Mouse (Mus musculus) midbrain, embryonic 16.5 days (tissue): ENCODE results near the gene Asap3. TPM values are rescaled to one million over a fixed set of nuclear protein-coding genes. Genes with fewer than 3 reads are reported as not detected.
A peak's percentile ranks its signal among the peaks of the same experiment; 100 is the strongest.

ENCODE experiments used
- ATAC-seq: fragments of 200-750 bp; cut with Nextera tagmentation; 2 replicates; pipeline ENCODE4 v1.8.0; 2017; ENCODE audit warnings: moderate TSS enrichment
- H3K27ac ChIP-seq: fragments of 300-500 bp; sonication (generic); 2 replicates; pipeline ENCODE4 v1.5.1; 2014; ENCODE audit warnings: mild to moderate bottlenecking, low read length, mixed read lengths
- H3K27me3 ChIP-seq: fragments of 300-500 bp; sonication (generic); 2 replicates; pipeline ENCODE4 v1.6.1; 2014; ENCODE audit warnings: low read depth, low read length, mixed read lengths; ENCODE audit not compliant: control insufficient read depth, insufficient read depth
- H3K36me3 ChIP-seq: fragments of 300-500 bp; sonication (generic); 2 replicates; pipeline ENCODE4 v1.6.1; 2014; ENCODE audit warnings: mild to moderate bottlenecking, low read length, moderate library complexity, mixed read lengths; ENCODE audit not compliant: control insufficient read depth, insufficient read depth
- H3K4me1 ChIP-seq: fragments of 300-500 bp; sonication (generic); 2 replicates; pipeline ENCODE4 v1.6.1; 2014; ENCODE audit warnings: mild to moderate bottlenecking, low read length, mixed read lengths; ENCODE audit not compliant: control insufficient read depth, insufficient read depth
- H3K4me2 ChIP-seq: fragments of 300-500 bp; sonication (generic); 2 replicates; pipeline ENCODE4 v1.6.1; 2014; ENCODE audit warnings: mild to moderate bottlenecking, low read length, mixed read lengths
- H3K4me3 ChIP-seq: fragments of 300-500 bp; sonication (generic); 2 replicates; pipeline ENCODE4 v1.5.1; 2014; ENCODE audit warnings: low read depth, mild to moderate bottlenecking, low read length, moderate library complexity, mixed read lengths
- H3K9ac ChIP-seq: fragments of 300-500 bp; sonication (generic); 2 replicates; pipeline ENCODE4 v1.6.1; 2014; ENCODE audit warnings: low read depth, low read length, mixed read lengths
- H3K9me3 ChIP-seq: fragments of 300-500 bp; sonication (generic); replicated peaks from 2 replicates; pipeline ENCODE4 v1.6.1; 2014; ENCODE audit warnings: mild to moderate bottlenecking, low read length, mixed read lengths; ENCODE audit not compliant: control insufficient read depth, poor library complexity, severe bottlenecking
- WGBS: fragments of 180-500 bp; shearing (Covaris S2); extraction: QIAGEN DNeasy Blood & Tissue Kit; methylation state at CpG from one replicate; pipeline ENCODE4 v1.1.7; 2014; 5-methylcytosine and 5-hydroxymethylcytosine counted together
- polyA plus RNA-seq: library from polyadenylated mRNA; unstranded; fragments of >200 nt; fragmentation: Nextera tagmentation; extraction: Ambion mirVana; gene quantifications from 2 replicates; pipeline ENCODE4 v1.2.1, GENCODE M21; 2015

Gene Asap3
- polyA plus RNA-seq, 1 experiment from 2014 or later, result 5.1 TPM

- Histone ChIP-seq H3K4me1 (peaks cover 10% of the 10 kb centered on the region), H3K36me3 (no peaks in the 10 kb centered on the region), H3K4me3 (peak overlapping the region; percentile 63), H3K9me3 (no peaks in the 10 kb centered on the region), H3K27ac (no peak overlapping the region), H3K4me2 (peak overlapping the region; percentile 98), H3K27me3 (no peaks in the 10 kb centered on the region), H3K9ac (peak overlapping the region; percentile 77)
- WGBS, result 7% methylated on average over 6 of the region's 6 CpGs
- ATAC-seq, result no peak
Observed at GRCm38 (mm10) chr4:136206943-136207342, 778 bp downstream of the Asap3 start.

GRCm38 (mm10) chr4:136210931-136211330 is 4.8 kb downstream of the Asap3 start:
- 87% methylated on average over 9 of the region's 9 CpGs for WGBS
- Histone ChIP-seq H3K36me3 (no peaks in the 10 kb centered on the region), H3K4me3 (no peak overlapping the region), H3K27ac (no peak overlapping the region), H3K4me1 (peaks cover 10% of the 10 kb centered on the region), H3K4me2 (no peak overlapping the region), H3K9ac (no peak overlapping the region), H3K27me3 (no peaks in the 10 kb centered on the region), H3K9me3 (no peaks in the 10 kb centered on the region)
- ATAC-seq, result no peak

GRCm38 (mm10) chr4:136213629-136214028 is 7.5 kb downstream of the Asap3 start:
- H3K36me3 ChIP-seq, result no peaks in the 10 kb centered on the region
- 75% methylated on average over 7 of the region's 7 CpGs for WGBS
- no peak for ATAC-seq
- H3K4me2 ChIP-seq, result no peak overlapping the region
- H3K9ac ChIP-seq, result no peak overlapping the region
- no peak overlapping the region for H3K4me3 ChIP-seq
- peaks cover 5% of the 10 kb centered on the region; the same call in 1 of the 2 replicates for H3K4me1 ChIP-seq
- H3K27me3 ChIP-seq, result no peaks in the 10 kb centered on the region
- no peaks in the 10 kb centered on the region for H3K9me3 ChIP-seq
- H3K27ac ChIP-seq, result no peak overlapping the region

GRCm38 (mm10) chr4:136214828-136215227 is 8.7 kb downstream of the Asap3 start:
- Histone ChIP-seq H3K36me3 (no peaks in the 10 kb centered on the region), H3K27me3 (peaks cover 3% of the 10 kb centered on the region; the same call in 1 of the 2 replicates), H3K9ac (no peak overlapping the region), H3K4me3 (no peak overlapping the region), H3K4me1 (peaks cover 5% of the 10 kb centered on the region; the same call in 1 of the 2 replicates), H3K9me3 (no peaks in the 10 kb centered on the region), H3K4me2 (no peak overlapping the region), H3K27ac (no peak overlapping the region)
- ATAC-seq, result no peak
- 87% methylated on average over 8 of the region's 8 CpGs for WGBS

- ATAC-seq, result no peak
- no peak overlapping the region for H3K4me2 ChIP-seq
- H3K4me1 ChIP-seq, result peaks cover 5% of the 10 kb centered on the region; the same call in 1 of the 2 replicates
- no peaks in the 10 kb centered on the region for H3K36me3 ChIP-seq
- 77% methylated on average over 8 of the region's 8 CpGs for WGBS
- H3K9me3 ChIP-seq, result no peaks in the 10 kb centered on the region
- H3K9ac ChIP-seq, result no peak overlapping the region
- H3K27me3 ChIP-seq, result peaks cover 3% of the 10 kb centered on the region; the same call in 1 of the 2 replicates
- no peak overlapping the region for H3K27ac ChIP-seq
- no peak overlapping the region for H3K4me3 ChIP-seq
Observed at GRCm38 (mm10) chr4:136215576-136215975, 9.4 kb downstream of the Asap3 start.

- H3K27ac ChIP-seq, result no peak overlapping the region
- H3K4me2 ChIP-seq, result no peak overlapping the region
- WGBS, result 68% methylated on average over 10 of the region's 10 CpGs
- H3K36me3 ChIP-seq, result no peaks in the 10 kb centered on the region
- no peak overlapping the region for H3K9ac ChIP-seq
- no peaks in the 10 kb centered on the region for H3K9me3 ChIP-seq
- H3K4me1 ChIP-seq, result peaks cover 5% of the 10 kb centered on the region; the same call in 1 of the 2 replicates
- ATAC-seq, result no peak
- no peak overlapping the region for H3K4me3 ChIP-seq
- H3K27me3 ChIP-seq, result peaks cover 3% of the 10 kb centered on the region; the same call in 1 of the 2 replicates
Observed at GRCm38 (mm10) chr4:136217063-136217462, 10.9 kb downstream of the Asap3 start.

GRCm38 (mm10) chr4:136218595-136219214 is 12.5 kb downstream of the Asap3 start:
- Histone ChIP-seq H3K9me3 (no peaks in the 10 kb centered on the region), H3K36me3 (no peaks in the 10 kb centered on the region), H3K4me1 (peaks cover 11% of the 10 kb centered on the region), H3K4me3 (no peak overlapping the region), H3K27ac (peak overlapping the region; percentile 50), H3K4me2 (peak overlapping the region; percentile 10; the same call in 1 of the 2 replicates), H3K9ac (peak overlapping the region; percentile 28), H3K27me3 (peaks cover 3% of the 10 kb centered on the region; the same call in 1 of the 2 replicates)
- peak; percentile 32; the same call in 1 of the 2 replicates for ATAC-seq
- WGBS, result 9% methylated on average over 18 of the region's 18 CpGs

- Histone ChIP-seq H3K27ac (no peak overlapping the region), H3K9me3 (no peaks in the 10 kb centered on the region), H3K4me1 (peaks cover 17% of the 10 kb centered on the region), H3K36me3 (no peaks in the 10 kb centered on the region), H3K4me2 (no peak overlapping the region), H3K27me3 (peaks cover 3% of the 10 kb centered on the region; the same call in 1 of the 2 replicates), H3K4me3 (no peak overlapping the region), H3K9ac (no peak overlapping the region)
- WGBS, result 14% methylated on average over 16 of the region's 17 CpGs
- ATAC-seq, result no peak
Observed at GRCm38 (mm10) chr4:136220133-136220775, 14.1 kb downstream of the Asap3 start.
